Mouse (Mus musculus): ENCODE results near the gene Fam78b. TPM values are rescaled to one million over a fixed set of nuclear protein-coding genes. Genes with fewer than 3 reads are reported as not detected.

Gene Fam78b
- polyA plus RNA-seq, 1 experiment from 2014 or later, result 7.1 TPM

- DNase-seq (ENCODE audit: low spot score, missing footprints), result peak; percentile 17
- H3K36me3 ChIP-seq (ENCODE audit: control insufficient read depth, insufficient read depth, low read length), result no peaks in the 10 kb centered on the region
- no peak for ATAC-seq (ENCODE audit: low FRiP score)
- 88% methylated on average over 10 of the region's 10 CpGs for WGBS
- no peaks in the 10 kb centered on the region for H3K4me1 ChIP-seq (ENCODE audit: control insufficient read depth, insufficient read depth, low read length)
- H3K4me3 ChIP-seq (ENCODE audit: low read depth, low read length), result no peak overlapping the region
- no peak overlapping the region for H3K9ac ChIP-seq (ENCODE audit: low read length)
- no peaks in the 10 kb centered on the region for H3K9me3 ChIP-seq (ENCODE audit: control insufficient read depth, low read length)
- no peak overlapping the region for H3K4me2 ChIP-seq
- H3K27ac ChIP-seq (ENCODE audit: low read depth, low read length), result no peak overlapping the region
- H3K27me3 ChIP-seq (ENCODE audit: control insufficient read depth, insufficient read depth, low read length), result no peaks in the 10 kb centered on the region
Measured at GRCm38 (mm10) chr1:167094589-167095148, 93.5 kb downstream of the Fam78b start.

DNA sequence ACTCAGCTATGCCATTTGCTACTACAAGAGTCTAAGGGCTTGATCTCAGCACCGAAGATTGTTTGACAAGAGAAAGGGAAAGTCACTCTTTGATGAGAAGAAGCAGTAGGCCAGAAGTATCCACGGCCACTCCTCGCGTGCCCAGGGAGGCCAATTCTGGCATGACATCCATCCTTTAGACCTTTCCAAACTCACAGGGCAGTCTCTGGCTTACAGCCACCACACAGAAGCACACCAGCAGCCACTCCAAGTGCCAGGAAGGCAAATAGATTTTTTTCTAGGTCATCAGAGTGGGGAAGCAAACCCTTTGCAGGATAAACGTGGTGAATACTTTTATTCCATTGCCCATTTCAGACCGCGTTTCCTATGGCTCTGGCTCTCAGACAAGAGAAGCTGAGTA, 97.5 kb downstream of the Fam78b start:
- no peaks in the 10 kb centered on the region for H3K27me3 ChIP-seq (ENCODE audit: control insufficient read depth, insufficient read depth, low read length)
- DNase-seq (ENCODE audit: low spot score, missing footprints) (peak; percentile 64), ATAC-seq (ENCODE audit: low FRiP score) (no peak)
- H3K9me3 ChIP-seq (ENCODE audit: control insufficient read depth, low read length), result no peaks in the 10 kb centered on the region
- no peak overlapping the region for H3K4me2 ChIP-seq
- 94% methylated on average over 7 of the region's 7 CpGs for WGBS
- no peak overlapping the region for H3K9ac ChIP-seq (ENCODE audit: low read length)
- no peak overlapping the region for H3K27ac ChIP-seq (ENCODE audit: low read depth, low read length)
- H3K4me3 ChIP-seq (ENCODE audit: low read depth, low read length), result no peak overlapping the region
- H3K4me1 ChIP-seq (ENCODE audit: control insufficient read depth, insufficient read depth, low read length), result no peaks in the 10 kb centered on the region
- no peaks in the 10 kb centered on the region for H3K36me3 ChIP-seq (ENCODE audit: control insufficient read depth, insufficient read depth, low read length)

GRCm38 (mm10) chr1:167102046-167102445, 100.8 kb downstream of the Fam78b start:
- no peak for ATAC-seq (ENCODE audit: low FRiP score)
- no peak for DNase-seq (ENCODE audit: low spot score, missing footprints)
- WGBS, result 91% methylated on average over 8 of the region's 8 CpGs
- Histone ChIP-seq H3K27me3 (ENCODE audit: control insufficient read depth, insufficient read depth, low read length) (no peaks in the 10 kb centered on the region), H3K27ac (ENCODE audit: low read depth, low read length) (no peak overlapping the region), H3K9ac (ENCODE audit: low read length) (no peak overlapping the region), H3K4me1 (ENCODE audit: control insufficient read depth, insufficient read depth, low read length) (0 out of 2 replicates have a peak, but pooled peaks cover 4% of the 10 kb centered on the region), H3K4me2 (no peak overlapping the region), H3K36me3 (ENCODE audit: control insufficient read depth, insufficient read depth, low read length) (no peaks in the 10 kb centered on the region), H3K9me3 (ENCODE audit: control insufficient read depth, low read length) (no peaks in the 10 kb centered on the region), H3K4me3 (ENCODE audit: low read depth, low read length) (no peak overlapping the region)

GRCm38 (mm10) chr1:167102566-167102965, 101.3 kb downstream of the Fam78b start:
- 0 out of 2 replicates have a peak, but pooled peaks cover 4% of the 10 kb centered on the region for H3K4me1 ChIP-seq (ENCODE audit: control insufficient read depth, insufficient read depth, low read length)
- no peak overlapping the region for H3K4me3 ChIP-seq (ENCODE audit: low read depth, low read length)
- ATAC-seq (ENCODE audit: low FRiP score) (no peak), DNase-seq (ENCODE audit: low spot score, missing footprints) (no peak)
- no peak overlapping the region for H3K4me2 ChIP-seq
- no peak overlapping the region for H3K27ac ChIP-seq (ENCODE audit: low read depth, low read length)
- H3K9ac ChIP-seq (ENCODE audit: low read length), result no peak overlapping the region
- no peaks in the 10 kb centered on the region for H3K9me3 ChIP-seq (ENCODE audit: control insufficient read depth, low read length)
- 83% methylated on average over 9 of the region's 9 CpGs for WGBS
- no peaks in the 10 kb centered on the region for H3K27me3 ChIP-seq (ENCODE audit: control insufficient read depth, insufficient read depth, low read length)
- no peaks in the 10 kb centered on the region for H3K36me3 ChIP-seq (ENCODE audit: control insufficient read depth, insufficient read depth, low read length)

DNA sequence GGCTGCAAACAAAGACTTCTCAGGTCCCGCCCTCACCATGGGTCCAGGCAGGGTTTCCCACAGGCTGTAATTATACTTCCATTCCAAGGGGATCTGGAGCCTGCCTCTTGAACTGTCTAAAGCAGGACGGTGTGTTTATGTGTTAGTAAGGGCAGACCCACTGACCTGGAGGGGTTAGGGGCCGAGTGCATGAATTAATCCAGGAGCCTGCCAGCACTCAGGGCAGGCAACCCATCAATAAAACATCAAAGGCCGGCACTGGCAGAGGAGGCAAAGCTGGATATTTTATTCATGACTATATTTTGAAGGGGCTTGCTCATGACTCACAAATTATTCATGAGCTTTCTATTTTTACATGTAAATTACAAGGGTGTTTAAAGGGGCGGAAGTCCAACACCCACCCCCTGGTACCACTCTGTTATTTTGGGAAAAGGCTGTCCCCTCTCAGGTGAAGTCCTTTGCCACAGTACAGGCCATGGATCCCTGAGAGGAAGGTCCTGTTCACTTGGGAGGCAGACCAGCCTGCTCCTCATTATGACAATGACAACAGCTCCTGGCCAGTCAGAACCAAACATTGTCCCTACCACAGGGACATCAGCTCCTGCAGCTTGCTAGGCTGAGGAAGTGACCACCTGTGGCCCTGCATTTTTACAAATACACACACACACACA, 103.9 kb downstream of the Fam78b start:
- Histone ChIP-seq H3K4me2 (no peak overlapping the region), H3K27ac (ENCODE audit: low read depth, low read length) (no peak overlapping the region; the same call in 1 of the 2 replicates), H3K4me3 (ENCODE audit: low read depth, low read length) (no peak overlapping the region), H3K9ac (ENCODE audit: low read length) (no peak overlapping the region), H3K9me3 (ENCODE audit: control insufficient read depth, low read length) (no peaks in the 10 kb centered on the region), H3K4me1 (ENCODE audit: control insufficient read depth, insufficient read depth, low read length) (0 out of 2 replicates have a peak, but pooled peaks cover 4% of the 10 kb centered on the region), H3K27me3 (ENCODE audit: control insufficient read depth, insufficient read depth, low read length) (no peaks in the 10 kb centered on the region), H3K36me3 (ENCODE audit: control insufficient read depth, insufficient read depth, low read length) (no peaks in the 10 kb centered on the region)
- 46% methylated on average over 5 of the region's 5 CpGs for WGBS
- DNase-seq (ENCODE audit: low spot score, missing footprints), result peak; percentile 81
- ATAC-seq (ENCODE audit: low FRiP score), result peak; percentile 72

DNA sequence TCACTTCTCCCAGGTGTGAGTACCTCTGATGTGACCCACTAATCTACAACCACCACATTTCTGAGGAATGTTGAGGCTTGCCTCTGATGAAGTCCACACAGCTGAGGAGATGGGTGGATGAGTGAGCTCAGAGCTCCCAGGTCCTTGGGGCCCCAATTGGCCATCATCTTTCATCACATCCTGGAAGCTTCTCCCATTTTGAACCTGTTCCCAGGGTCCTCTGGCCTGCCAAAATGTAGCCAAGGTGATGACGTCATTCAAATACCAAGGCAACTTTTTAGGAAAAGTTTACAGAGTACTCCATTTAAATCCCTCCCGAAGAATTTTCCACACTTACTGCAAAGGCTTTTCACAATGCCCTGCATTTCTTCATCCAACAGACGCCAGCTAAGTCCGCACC, 104.7 kb downstream of the Fam78b start:
- Histone ChIP-seq H3K36me3 (ENCODE audit: control insufficient read depth, insufficient read depth, low read length) (no peaks in the 10 kb centered on the region), H3K27ac (ENCODE audit: low read depth, low read length) (no peak overlapping the region), H3K9ac (ENCODE audit: low read length) (no peak overlapping the region), H3K4me2 (no peak overlapping the region), H3K27me3 (ENCODE audit: control insufficient read depth, insufficient read depth, low read length) (no peaks in the 10 kb centered on the region), H3K4me3 (ENCODE audit: low read depth, low read length) (no peak overlapping the region), H3K9me3 (ENCODE audit: control insufficient read depth, low read length) (no peaks in the 10 kb centered on the region; the same call in 1 of the 2 replicates), H3K4me1 (ENCODE audit: control insufficient read depth, insufficient read depth, low read length) (0 out of 2 replicates have a peak, but pooled peaks cover 4% of the 10 kb centered on the region)
- ATAC-seq (ENCODE audit: low FRiP score), result no peak
- peak; percentile 53 for DNase-seq (ENCODE audit: low spot score, missing footprints)
- WGBS, result 92% methylated on average over 4 of the region's 4 CpGs

GRCm38 (mm10) chr1:167108973-167109509, 107.8 kb downstream of the Fam78b start:
- H3K9me3 ChIP-seq (ENCODE audit: control insufficient read depth, low read length), result no peaks in the 10 kb centered on the region; the same call in 1 of the 2 replicates
- WGBS, result 83% methylated on average over 8 of the region's 8 CpGs
- H3K27ac ChIP-seq (ENCODE audit: low read depth, low read length), result no peak overlapping the region
- peak; percentile 21 for DNase-seq (ENCODE audit: low spot score, missing footprints)
- H3K4me2 ChIP-seq, result no peak overlapping the region
- H3K4me1 ChIP-seq (ENCODE audit: control insufficient read depth, insufficient read depth, low read length), result 0 out of 2 replicates have a peak, but pooled peaks cover 4% of the 10 kb centered on the region
- no peaks in the 10 kb centered on the region for H3K36me3 ChIP-seq (ENCODE audit: control insufficient read depth, insufficient read depth, low read length)
- H3K9ac ChIP-seq (ENCODE audit: low read length), result no peak overlapping the region
- no peak for ATAC-seq (ENCODE audit: low FRiP score)
- no peaks in the 10 kb centered on the region for H3K27me3 ChIP-seq (ENCODE audit: control insufficient read depth, insufficient read depth, low read length)
- no peak overlapping the region for H3K4me3 ChIP-seq (ENCODE audit: low read depth, low read length)

- Histone ChIP-seq H3K36me3 (ENCODE audit: control insufficient read depth, insufficient read depth, low read length) (no peaks in the 10 kb centered on the region), H3K4me1 (ENCODE audit: control insufficient read depth, insufficient read depth, low read length) (peaks cover 3% of the 10 kb centered on the region; the same call in 1 of the 2 replicates), H3K27me3 (ENCODE audit: control insufficient read depth, insufficient read depth, low read length) (no peaks in the 10 kb centered on the region), H3K9me3 (ENCODE audit: control insufficient read depth, low read length) (no peaks in the 10 kb centered on the region; the same call in 1 of the 2 replicates), H3K4me3 (ENCODE audit: low read depth, low read length) (no peak overlapping the region), H3K9ac (ENCODE audit: low read length) (no peak overlapping the region), H3K4me2 (no peak overlapping the region), H3K27ac (ENCODE audit: low read depth, low read length) (no peak overlapping the region)
- ATAC-seq (ENCODE audit: low FRiP score) (no peak), DNase-seq (ENCODE audit: low spot score, missing footprints) (peak; percentile 73)
- WGBS, result 78% methylated on average over 4 of the region's 4 CpGs
Measured at GRCm38 (mm10) chr1:167114363-167115050, 113.3 kb downstream of the Fam78b start.

- DNase-seq (ENCODE audit: low spot score, missing footprints) (no peak), ATAC-seq (ENCODE audit: low FRiP score) (no peak)
- Histone ChIP-seq H3K27me3 (ENCODE audit: control insufficient read depth, insufficient read depth, low read length) (no peaks in the 10 kb centered on the region), H3K9me3 (ENCODE audit: control insufficient read depth, low read length) (no peaks in the 10 kb centered on the region; the same call in 1 of the 2 replicates), H3K4me3 (ENCODE audit: low read depth, low read length) (no peak overlapping the region), H3K9ac (ENCODE audit: low read length) (no peak overlapping the region), H3K27ac (ENCODE audit: low read depth, low read length) (no peak overlapping the region), H3K4me2 (no peak overlapping the region), H3K36me3 (ENCODE audit: control insufficient read depth, insufficient read depth, low read length) (no peaks in the 10 kb centered on the region), H3K4me1 (ENCODE audit: control insufficient read depth, insufficient read depth, low read length) (peaks cover 3% of the 10 kb centered on the region; the same call in 1 of the 2 replicates)
- 38% methylated on average over 4 of the region's 4 CpGs for WGBS
Measured at GRCm38 (mm10) chr1:167115121-167115520, 113.9 kb downstream of the Fam78b start.

Measured in midbrain, embryonic 11.5 days (tissue).